Mouse (Mus musculus): ENCODE data around the gene Dedd. TPM values are rescaled to one million over a fixed set of nuclear protein-coding genes. Genes with fewer than 3 reads are reported as not detected.

The Dedd gene
- polyA plus RNA-seq, 1 experiment from 2014 or later: 52.7 TPM

Other genes with a start within 250 kb of the Dedd start
- 2.8 and 2.9 TPM in 2 replicates for gene Cfap126, start 215.2 kb upstream of the Dedd start, polyA plus RNA-seq (2015; fragmentation: Nextera tagmentation; extraction: Ambion mirVana)
- gene Sdhc, start 178.5 kb upstream of the Dedd start, polyA plus RNA-seq (2015; fragmentation: Nextera tagmentation; extraction: Ambion mirVana): 278 and 279 TPM in 2 replicates
- gene Mpz, start 178.4 kb upstream of the Dedd start, polyA plus RNA-seq (2015; fragmentation: Nextera tagmentation; extraction: Ambion mirVana): 20.7 and 25.7 TPM in 2 replicates
- 13.9 and 18.4 TPM in 2 replicates for gene Pcp4l1, start 132.9 kb upstream of the Dedd start, polyA plus RNA-seq (2015; fragmentation: Nextera tagmentation; extraction: Ambion mirVana)
- 0.22 and 0.25 TPM in 2 replicates for gene Nr1i3, start 115.2 kb upstream of the Dedd start, polyA plus RNA-seq (2015; fragmentation: Nextera tagmentation; extraction: Ambion mirVana)
- 32.6 and 42.6 TPM in 2 replicates for gene Tomm40l, start 106.6 kb upstream of the Dedd start, polyA plus RNA-seq (2015; fragmentation: Nextera tagmentation; extraction: Ambion mirVana)
- 4.1 and 6.8 TPM in 2 replicates for gene Apoa2, start 104.1 kb upstream of the Dedd start, polyA plus RNA-seq (2015; fragmentation: Nextera tagmentation; extraction: Ambion mirVana)
- 38.6 and 38.7 TPM in 2 replicates for gene Fcer1g, start 94.8 kb upstream of the Dedd start, polyA plus RNA-seq (2015; fragmentation: Nextera tagmentation; extraction: Ambion mirVana)
- 3.0 and 4.3 TPM in 2 replicates for gene Adamts4, start 78.7 kb upstream of the Dedd start, polyA plus RNA-seq (2015; fragmentation: Nextera tagmentation; extraction: Ambion mirVana)
- 257 and 263 TPM in 2 replicates for gene Ndufs2, start 77.8 kb upstream of the Dedd start, polyA plus RNA-seq (2015; fragmentation: Nextera tagmentation; extraction: Ambion mirVana)
- 94.0 and 97.8 TPM in 2 replicates for gene B4galt3, start 58.8 kb upstream of the Dedd start, polyA plus RNA-seq (2015; fragmentation: Nextera tagmentation; extraction: Ambion mirVana)
- 43.1 and 47.2 TPM in 2 replicates for gene Ppox, start 48.0 kb upstream of the Dedd start, polyA plus RNA-seq (2015; fragmentation: Nextera tagmentation; extraction: Ambion mirVana)
- gene Usp21, start 41.2 kb upstream of the Dedd start, polyA plus RNA-seq (2015; fragmentation: Nextera tagmentation; extraction: Ambion mirVana): 89.3 and 97.3 TPM in 2 replicates
- 124 and 132 TPM in 2 replicates for gene Ufc1, start 34.1 kb upstream of the Dedd start, polyA plus RNA-seq (2015; fragmentation: Nextera tagmentation; extraction: Ambion mirVana)
- gene Nit1, start 16.5 kb downstream of the Dedd start, polyA plus RNA-seq (2015; fragmentation: Nextera tagmentation; extraction: Ambion mirVana): 51.9 and 52.1 TPM in 2 replicates
- 152 and 159 TPM in 2 replicates for gene Pfdn2, start 16.5 kb downstream of the Dedd start, polyA plus RNA-seq (2015; fragmentation: Nextera tagmentation; extraction: Ambion mirVana)
- 3.3 and 4.0 TPM in 2 replicates for gene Klhdc9, start 31.7 kb downstream of the Dedd start, polyA plus RNA-seq (2015; fragmentation: Nextera tagmentation; extraction: Ambion mirVana)
- 2.1 TPM in 2 replicates for gene Nectin4, start 41.0 kb downstream of the Dedd start, polyA plus RNA-seq (2015; fragmentation: Nextera tagmentation; extraction: Ambion mirVana)
- 1.2 TPM in 2 replicates for gene Arhgap30, start 59.8 kb downstream of the Dedd start, polyA plus RNA-seq (2015; fragmentation: Nextera tagmentation; extraction: Ambion mirVana)
- 183 and 188 TPM in 2 replicates for gene Usf1, start 82.2 kb downstream of the Dedd start, polyA plus RNA-seq (2015; fragmentation: Nextera tagmentation; extraction: Ambion mirVana)
- 7.8 and 8.5 TPM in 2 replicates for gene Tstd1, start 89.7 kb downstream of the Dedd start, polyA plus RNA-seq (2015; fragmentation: Nextera tagmentation; extraction: Ambion mirVana)
- 14.7 and 15.1 TPM in 2 replicates for gene F11r, start 108.4 kb downstream of the Dedd start, polyA plus RNA-seq (2015; fragmentation: Nextera tagmentation; extraction: Ambion mirVana)
- gene Alyref2, start 174.3 kb downstream of the Dedd start, polyA plus RNA-seq (2015; fragmentation: Nextera tagmentation; extraction: Ambion mirVana): 28.5 and 28.6 TPM in 2 replicates
- gene Itln1, start 206.1 kb downstream of the Dedd start, polyA plus RNA-seq (2015; fragmentation: Nextera tagmentation; extraction: Ambion mirVana): not detected in 2 replicates
- gene Cd244a, start 230.0 kb downstream of the Dedd start, polyA plus RNA-seq (2015; fragmentation: Nextera tagmentation; extraction: Ambion mirVana): not detected in 2 replicates